Mouse (Mus musculus) heart, adult 8-10 months (tissue): ENCODE results near the gene Elp5. TPM values are rescaled to one million over a fixed set of nuclear protein-coding genes. Genes with fewer than 3 reads are reported as not detected.
"Not testable (repeated sequence)": the region's sequence is repeated elsewhere in the genome, so short reads cannot be mapped to it uniquely, and the experiment has no call there.

Experiments
- DNase-seq: peaks from one replicate; pipeline ENCODE4 v3.0.0; 2022; ENCODE audit warnings: low spot score
- microRNA-seq: library from miRNA; unstranded; fragments of <30 nt; microRNA quantifications from one replicate; pipeline ENCODE4 v1.2.0, GENCODE M21; 2022
- total RNA-seq, 4 experiments: library from RNA; stranded (reverse); gene quantifications; 2 replicates each; pipeline ENCODE4 v1.2.4; 2022

The Elp5 gene
- total RNA-seq, 4 experiments from 2014 or later: 41.7 to 57.3 (median 48.1) TPM

DNA sequence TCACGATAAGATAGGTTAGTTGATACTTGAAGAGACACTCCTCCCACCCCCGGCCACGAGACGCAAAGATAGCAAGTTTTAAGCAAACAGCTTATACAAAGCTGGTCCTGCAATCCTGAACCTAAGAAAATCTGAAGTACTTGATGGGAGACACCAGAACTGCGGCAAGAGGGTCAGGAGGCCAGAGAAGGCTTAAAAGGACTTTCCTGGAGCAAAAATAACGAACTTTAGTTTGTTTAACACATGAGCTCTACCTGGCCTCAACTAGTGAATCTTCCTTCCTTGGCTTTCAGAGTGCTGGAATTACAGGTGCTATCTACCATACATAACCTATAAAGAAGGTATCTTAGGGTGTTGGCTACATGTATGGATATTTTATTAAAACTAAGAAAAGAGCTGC is 47.6 kb downstream of the Elp5 start:
- DNase-seq: no peak

DNA sequence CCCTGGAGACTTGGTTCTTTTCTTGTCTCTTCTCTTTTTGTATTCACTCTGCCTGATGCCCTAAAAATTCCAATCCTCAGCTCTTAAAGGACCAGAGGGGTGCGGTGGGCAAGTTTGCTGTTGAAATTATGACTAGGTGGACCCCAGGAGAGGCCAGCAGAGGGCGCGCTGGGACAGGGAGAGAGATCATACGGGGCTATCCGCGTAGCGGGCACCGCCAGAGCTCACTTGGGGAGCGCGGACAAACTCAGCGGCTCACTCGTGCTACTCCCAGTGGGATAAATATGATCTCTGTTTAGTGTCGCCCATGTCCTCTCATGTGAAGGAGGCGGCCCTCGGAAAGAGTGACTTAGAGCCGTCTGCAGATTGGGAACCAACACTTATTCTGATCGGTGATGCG is 48.1 kb downstream of the Elp5 start:
- peak; percentile 91 for DNase-seq

DNA sequence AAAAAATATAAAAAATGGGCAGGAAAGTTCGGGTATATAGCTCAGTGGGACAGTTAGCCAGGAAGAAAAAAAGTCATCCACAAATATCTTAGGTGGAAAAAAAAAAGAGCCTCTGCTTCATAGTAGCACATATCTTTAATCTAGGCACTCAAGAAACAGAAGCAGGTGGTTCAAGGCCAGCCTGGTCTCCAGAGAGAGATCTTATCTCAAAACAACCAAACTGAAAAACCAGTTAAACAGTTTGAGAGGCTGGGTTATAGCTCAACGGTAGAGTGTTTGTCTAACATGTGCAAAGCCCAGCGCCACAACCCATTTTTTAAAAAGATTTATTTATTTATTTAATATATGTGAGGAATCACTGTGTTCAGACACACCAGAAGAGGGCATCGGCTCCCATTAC is 49.3 kb downstream of the Elp5 start:
- DNase-seq: no peak

DNA sequence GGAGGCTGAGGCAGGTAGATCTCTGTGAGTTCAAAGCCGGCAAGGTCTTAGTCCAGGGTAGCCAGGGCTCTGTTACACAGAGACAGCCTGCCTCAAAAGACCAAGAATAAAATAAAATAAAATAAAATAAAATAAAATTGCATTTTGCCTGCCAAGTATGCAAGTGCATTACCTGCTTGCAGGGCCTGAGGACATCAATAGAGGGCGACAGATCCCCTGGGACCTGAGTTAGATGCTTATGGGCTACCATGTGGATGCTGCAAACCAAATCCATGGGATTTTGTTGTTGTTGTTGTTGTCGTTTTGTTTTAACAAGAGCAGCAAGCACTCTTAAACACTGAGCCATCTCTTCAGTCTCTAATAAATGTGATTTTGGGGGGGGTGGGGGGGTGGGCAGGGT is 50.1 kb downstream of the Elp5 start:
- no peak for DNase-seq

DNA sequence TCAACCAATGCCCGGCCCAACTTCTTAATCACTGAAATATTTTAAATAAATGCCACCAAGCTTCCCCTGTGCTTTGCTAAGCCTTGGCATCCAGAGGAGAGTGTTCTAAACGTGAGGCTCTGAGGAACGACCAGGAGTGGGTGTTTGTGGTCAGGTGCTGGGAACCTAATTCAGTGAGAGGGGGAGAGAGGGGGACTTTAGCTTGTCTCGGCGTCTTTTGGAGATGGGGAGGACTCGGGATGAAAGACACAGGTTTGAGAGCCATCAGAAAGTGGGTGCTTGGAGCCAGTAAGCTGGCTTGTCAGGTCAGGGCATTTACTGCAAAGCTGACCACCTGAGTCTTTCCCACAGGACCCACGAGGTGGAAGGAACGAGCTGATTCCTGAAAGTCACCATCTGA is 50.5 kb downstream of the Elp5 start:
- DNase-seq: no peak

DNA sequence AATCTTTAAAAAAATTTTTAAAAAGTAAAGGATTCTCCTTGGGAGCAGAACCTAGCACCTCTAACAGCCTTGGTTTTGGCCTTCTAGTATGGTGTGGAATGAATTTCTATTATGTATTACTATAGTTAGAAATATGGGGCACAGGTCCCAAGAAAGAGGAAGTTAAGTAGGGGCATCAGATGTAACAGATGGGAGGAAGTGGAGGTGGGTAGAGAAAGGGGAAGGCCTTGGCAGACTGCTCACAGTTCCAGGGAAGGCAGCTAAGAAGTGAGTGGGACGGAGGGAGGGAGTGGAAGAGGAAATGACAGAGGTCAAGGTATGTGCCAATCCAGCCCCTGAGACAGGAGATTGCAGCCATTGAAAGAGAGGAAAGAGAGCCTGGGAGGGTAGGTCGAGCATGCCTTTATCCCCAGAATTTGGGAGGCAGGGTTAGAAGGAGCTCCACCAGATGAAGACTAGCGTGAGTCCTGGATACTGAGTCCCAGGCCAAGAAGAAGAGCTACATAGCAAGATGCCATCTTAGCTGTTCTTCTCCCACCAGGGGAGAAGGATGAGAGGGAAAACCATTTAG is 51.3 kb downstream of the Elp5 start:
- DNase-seq: no peak

DNA sequence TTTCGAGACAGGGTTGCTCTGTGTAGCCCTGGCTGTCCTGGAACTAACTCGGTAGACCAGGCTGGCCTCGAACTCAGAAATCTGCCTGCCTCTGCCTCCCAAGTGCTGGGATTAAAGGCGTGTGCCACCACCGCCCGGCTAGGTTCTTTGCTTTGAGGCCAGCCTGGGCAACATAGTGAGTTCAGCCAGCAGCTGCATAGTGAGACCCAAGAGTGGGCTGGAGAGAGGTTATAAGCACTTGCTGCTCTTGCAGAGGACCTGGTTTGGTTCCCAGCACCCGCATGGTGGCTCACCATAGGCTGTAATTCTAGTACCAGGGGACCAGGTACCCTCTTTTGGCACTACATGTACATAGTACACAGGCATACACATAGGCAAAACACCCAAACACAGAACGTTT is 52.1 kb downstream of the Elp5 start:
- DNase-seq: not testable (repeated sequence)

DNA sequence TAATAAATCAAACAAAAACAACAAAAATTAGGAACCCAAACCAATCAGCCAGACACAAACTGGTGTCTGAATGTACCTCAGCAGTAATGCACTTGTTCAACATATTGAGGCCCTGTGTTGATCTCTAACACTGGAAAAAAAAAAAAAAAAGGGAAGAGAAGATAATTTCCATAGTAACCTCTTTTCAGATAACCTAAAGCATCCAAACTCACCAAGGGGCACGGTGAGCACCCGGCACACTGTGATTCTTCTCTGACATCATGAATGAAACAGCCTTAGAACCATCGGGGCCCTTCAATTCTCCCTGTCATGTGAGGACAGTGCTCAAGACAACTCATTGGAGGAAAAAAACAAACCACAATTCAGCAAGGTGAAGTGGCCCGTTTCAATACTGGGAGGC is 52.6 kb downstream of the Elp5 start:
- DNase-seq: no peak

DNA sequence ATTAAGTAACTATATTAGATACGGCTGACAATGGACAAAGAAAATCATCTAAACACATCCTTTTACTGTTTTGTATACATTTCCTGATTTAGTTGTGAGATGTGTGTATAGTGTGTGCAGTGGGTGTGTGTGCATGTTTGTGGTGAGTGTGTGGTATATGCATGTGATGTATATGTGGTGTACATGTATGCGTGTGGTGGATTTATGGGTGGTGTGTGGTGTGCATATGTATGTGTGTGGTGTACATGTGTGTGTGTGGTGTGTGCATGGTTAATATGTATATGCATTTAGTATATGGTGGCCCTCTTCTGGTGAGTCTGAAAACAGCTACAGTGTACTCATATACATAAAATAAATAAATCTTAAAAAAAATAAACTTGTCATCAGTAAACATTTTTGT is 54.8 kb downstream of the Elp5 start:
- no peak for DNase-seq

DNA sequence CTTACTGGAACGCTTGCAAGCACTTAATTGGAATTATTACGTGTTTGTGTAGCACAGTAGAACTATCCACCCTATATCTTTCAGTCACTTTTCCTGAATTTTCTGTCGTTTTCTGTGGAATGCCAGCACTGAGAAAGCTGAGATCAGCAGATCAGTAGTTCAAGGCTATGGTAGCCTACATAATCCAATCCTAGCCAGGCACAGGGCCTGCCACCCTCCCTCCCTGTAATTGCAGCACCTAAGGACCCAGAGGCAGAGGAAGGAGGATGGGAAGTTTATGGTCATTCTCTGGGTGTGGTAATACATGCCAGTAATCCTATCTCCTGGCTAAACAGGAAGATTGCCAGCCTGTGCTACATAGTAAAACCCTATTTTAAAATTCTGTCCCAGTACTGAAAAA is 59.5 kb downstream of the Elp5 start:
- no peak for DNase-seq

DNA sequence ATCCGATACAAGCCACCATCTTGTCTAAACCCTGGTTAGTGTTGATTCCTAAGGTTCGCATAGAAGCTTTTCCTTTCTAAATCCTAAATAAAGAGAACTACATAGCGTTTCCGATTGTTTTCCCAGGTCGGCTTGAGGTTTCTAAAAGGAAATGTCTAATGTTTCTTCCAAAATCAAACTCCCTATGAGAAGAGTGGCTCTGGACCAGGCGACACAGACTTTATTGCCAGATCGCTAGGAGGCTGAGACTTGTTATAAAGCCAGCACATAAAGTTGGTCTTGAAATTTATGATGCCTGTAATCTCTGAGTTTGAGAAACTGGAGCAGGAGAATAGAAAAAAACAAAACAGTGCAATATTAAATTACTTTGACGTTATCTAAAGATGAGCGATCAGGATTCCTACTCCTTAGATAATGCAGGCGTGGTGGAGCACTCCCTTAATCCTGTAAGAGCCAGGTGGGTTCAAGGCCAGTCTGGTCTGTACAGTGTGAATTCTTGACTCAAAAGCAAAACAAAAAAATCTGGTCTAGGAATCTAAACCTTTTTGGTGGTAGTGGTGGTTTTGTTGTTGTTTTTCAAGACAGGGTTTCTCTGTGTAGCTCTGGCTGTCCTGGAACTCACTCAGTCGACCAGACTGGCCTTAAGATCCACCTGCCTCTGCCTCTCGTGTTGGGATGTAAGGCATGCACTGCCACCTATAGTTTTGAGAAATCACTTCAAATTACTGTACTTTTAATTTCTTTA is 60.1 kb downstream of the Elp5 start:
- no peak for DNase-seq

DNA sequence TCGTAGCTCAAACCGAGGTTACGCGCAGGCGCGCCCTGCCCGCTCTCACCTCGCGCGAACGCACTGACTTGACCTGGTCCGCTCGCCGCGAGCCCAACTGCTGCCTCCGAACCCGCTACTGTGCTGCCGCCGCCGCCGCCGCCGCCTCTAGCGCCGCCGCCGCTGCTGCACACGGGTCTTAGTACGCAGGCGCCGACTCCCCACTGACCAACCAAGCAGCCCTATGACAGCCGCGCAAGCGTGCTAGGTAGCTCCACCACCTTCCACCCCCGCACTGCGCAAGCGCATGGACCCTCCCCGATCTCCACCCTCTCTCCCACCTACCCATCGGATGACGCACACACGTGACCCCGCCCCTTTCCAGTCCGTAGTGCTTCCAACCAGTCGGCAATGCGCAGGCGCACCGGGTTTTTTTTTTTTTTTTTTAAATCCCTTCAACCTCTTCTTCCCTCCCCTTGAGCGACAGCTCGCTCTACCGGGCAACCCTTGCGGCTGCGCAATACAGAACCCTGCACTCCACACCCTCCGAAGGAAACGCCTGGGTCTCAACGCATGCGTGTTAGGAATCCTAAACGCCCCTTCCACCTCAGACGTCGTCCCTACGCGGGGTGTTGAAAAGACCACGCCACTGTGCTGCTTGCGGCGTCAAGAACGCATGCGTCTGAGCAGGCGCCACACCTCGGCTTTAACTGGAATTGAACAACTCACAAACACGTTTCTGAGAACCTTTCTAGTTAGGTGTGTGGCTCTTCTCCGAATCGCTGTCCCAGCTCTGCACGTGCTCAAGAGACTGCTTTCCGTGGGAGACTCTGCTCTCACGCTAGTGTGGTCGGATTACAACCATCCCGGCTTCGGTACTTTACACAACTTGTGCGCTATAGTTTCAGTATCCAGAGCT is 61.0 kb downstream of the Elp5 start, which contains the start of gene Eif5a:
TSS of gene Eif5a (minus strand) at position 845 of the 898 bp plus-strand sequence.
- DNase-seq: peak; percentile 100

DNA sequence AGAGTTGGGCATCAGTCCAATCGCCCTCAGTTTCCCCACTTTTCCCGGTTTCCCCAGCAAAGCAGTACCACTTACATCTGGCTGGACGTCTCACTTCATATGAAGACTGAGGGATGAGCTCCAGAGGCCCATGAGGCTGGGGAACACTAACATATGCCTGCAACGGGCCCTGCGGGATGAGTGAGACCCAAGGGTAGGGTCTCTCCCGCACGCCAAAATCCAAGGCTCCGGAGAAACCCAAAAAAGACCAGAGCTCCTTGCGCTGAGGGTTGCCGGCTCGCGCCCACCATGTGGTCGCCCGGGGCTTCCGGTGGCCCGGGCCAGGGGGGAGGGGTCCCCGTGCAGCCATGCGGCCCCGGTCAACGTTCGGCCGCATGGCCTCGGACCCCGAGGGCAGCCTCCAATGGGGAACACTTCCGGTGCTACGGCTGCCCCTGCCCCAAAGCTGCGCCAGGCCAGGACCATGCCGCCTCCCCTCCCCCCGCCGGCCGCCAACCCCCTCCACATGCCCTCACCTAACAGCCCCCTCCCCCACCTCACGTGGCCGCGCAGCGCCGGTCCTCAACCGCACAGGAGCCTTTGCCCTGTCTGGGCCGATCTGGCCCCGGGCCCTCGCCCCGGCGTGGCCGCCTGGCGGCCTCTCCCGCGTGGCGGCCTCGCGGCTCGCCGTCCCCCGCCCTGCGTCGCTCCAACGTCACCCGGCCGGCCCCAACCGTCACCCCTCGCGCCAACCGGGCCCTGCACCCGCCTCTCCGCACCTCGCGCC is 61.9 kb downstream of the Elp5 start:
- no peak for DNase-seq

DNA sequence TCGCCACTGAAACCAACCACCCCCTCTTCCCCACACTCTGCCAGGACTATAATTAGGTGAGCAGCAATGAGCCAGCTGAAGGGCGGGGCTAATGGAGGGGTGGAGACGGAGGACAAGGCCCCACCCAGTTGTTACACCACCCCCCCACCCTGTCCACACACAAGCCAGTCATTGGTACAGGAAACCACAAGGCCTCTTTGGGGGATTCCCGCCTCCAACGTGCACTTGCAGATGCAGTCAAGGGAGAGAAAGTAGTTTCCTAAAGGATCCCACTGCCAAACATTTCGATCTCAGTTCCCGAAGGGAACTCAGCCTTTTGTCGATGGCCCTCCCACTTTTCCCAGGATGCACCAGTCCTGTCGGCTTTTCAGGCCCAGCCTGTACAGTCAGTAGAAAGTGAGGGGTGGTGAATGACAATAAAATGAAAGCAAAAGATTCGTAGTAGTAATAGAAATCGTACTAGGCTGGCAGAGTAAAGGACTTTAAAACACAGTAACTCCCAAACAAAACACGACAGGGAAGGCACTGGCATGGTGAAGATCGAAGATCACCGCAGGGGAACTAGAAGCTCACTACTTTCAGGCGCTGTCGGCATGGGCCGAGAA is 62.6 kb downstream of the Elp5 start:
- DNase-seq: peak; percentile 85

DNA sequence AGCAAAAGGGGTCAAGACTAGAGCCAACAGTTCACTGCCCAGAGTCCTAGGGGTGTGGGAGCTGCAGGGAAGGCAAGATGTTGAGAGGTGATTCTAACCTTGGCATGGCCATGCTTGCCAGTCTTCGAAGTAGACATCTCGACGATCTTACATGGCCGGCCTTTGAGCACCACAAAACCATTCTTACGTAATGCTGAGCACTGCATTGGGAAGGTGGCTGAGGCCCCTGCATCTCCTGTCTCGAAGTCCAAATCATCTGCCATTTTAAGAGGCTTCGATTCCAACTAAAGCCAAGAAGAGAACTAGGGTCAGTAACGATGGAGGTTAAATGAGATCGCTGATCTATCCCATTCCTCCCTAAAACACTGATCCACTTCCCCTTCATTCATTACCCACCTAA is 63.3 kb downstream of the Elp5 start:
- DNase-seq: no peak

Small RNA genes lying within 50 kb of the gene (microRNA-seq; reads per million reads assigned to microRNA genes)
- gene Gm44349: not detected
- gene Mir324: 956 reads per million, percentile 82 among the genes with 10 or more reads in this experiment

Other genes starting within 250 kb of the Elp5 start
- gene Polr2a, start 223.9 kb downstream of the Elp5 start, total RNA-seq: 10 to 100 TPM; 28.5 to 35.7 (median 32.9) TPM
- gene Slc35g3, start 220.5 kb downstream of the Elp5 start, total RNA-seq: not detected
- gene Zbtb4, start 216.6 kb downstream of the Elp5 start, total RNA-seq: 10 to 100 TPM; 43.7 to 52.4 (median 49.3) TPM
- 1 to 10 TPM; 2.2 to 4.3 (median 3.8) TPM for gene Chrnb1, start 186.6 kb downstream of the Elp5 start, total RNA-seq
- gene Fgf11, start 180.7 kb downstream of the Elp5 start, total RNA-seq: 1 to 10 TPM; 2.1 to 3.3 (median 2.6) TPM
- under 1 TPM; 0.14 to 0.57 (median 0.31) TPM for gene Tmem102, start 176.9 kb downstream of the Elp5 start, total RNA-seq
- gene Gm39566, start 167.2 kb downstream of the Elp5 start, total RNA-seq: not detected
- not detected for gene Spem2, start 164.1 kb downstream of the Elp5 start, total RNA-seq
- not detected for gene Spem1, start 160.3 kb downstream of the Elp5 start, total RNA-seq
- gene Nlgn2, start 144.7 kb downstream of the Elp5 start, total RNA-seq: 1 to 10 TPM; 3.1 to 6.9 (median 4.3) TPM
- gene Tmem256, start 144.0 kb downstream of the Elp5 start, total RNA-seq: 100 to 1,000 TPM; 193 to 338 (median 283) TPM
- gene Plscr3, start 136.1 kb downstream of the Elp5 start, total RNA-seq: 10 to 100 TPM; 20.7 to 25.3 (median 21.7) TPM
- under 1 TPM in 1 of 4 experiments, not detected in 3; 0.23 TPM for gene Tnk1, start 123.8 kb downstream of the Elp5 start, total RNA-seq
- gene Tmem95, start 104.5 kb downstream of the Elp5 start, total RNA-seq: not detected
- 1 to 10 TPM; 2.0 to 2.6 (median 2.4) TPM for gene Kctd11, start 101.1 kb downstream of the Elp5 start, total RNA-seq
- 1 to 10 TPM in 2 of 4 experiments, under 1 TPM in 2; 0.16 to 1.1 (median 0.83) TPM for gene Acap1, start 87.0 kb downstream of the Elp5 start, total RNA-seq
- under 1 TPM; 0.43 to 0.81 (median 0.60) TPM for gene 2810408A11Rik, start 81.5 kb downstream of the Elp5 start, total RNA-seq
- gene Neurl4, start 81.4 kb downstream of the Elp5 start, total RNA-seq: 10 to 100 TPM; 38.0 to 50.9 (median 43.4) TPM
- 10 to 100 TPM; 23.2 to 32.1 (median 27.7) TPM for gene Gps2, start 68.6 kb downstream of the Elp5 start, total RNA-seq
- gene Eif5a, start 60.6 kb downstream of the Elp5 start, total RNA-seq: 100 to 1,000 TPM; 410 to 451 (median 437) TPM
- 10 to 100 TPM; 13.8 to 32.7 (median 24.3) TPM for gene Ybx2, start 46.7 kb downstream of the Elp5 start, total RNA-seq
- 100 to 1,000 TPM; 435 to 503 (median 470) TPM for gene Slc2a4, start 34.3 kb downstream of the Elp5 start, total RNA-seq
- 1 to 10 TPM in 1 of 4 experiments, not detected in 3; 1.1 TPM for gene Cldn7, start 17.7 kb downstream of the Elp5 start, total RNA-seq
- gene Ctdnep1, start 1.4 kb downstream of the Elp5 start, total RNA-seq: 100 to 1,000 TPM; 144 to 172 (median 168) TPM
- gene Gabarap, start 8.6 kb upstream of the Elp5 start, total RNA-seq: 100 to 1,000 TPM; 287 to 342 (median 325) TPM
- gene Phf23, start 13.3 kb upstream of the Elp5 start, total RNA-seq: 10 to 100 TPM; 21.0 to 24.9 (median 23.6) TPM
- 1 to 10 TPM; 4.0 to 6.4 (median 5.1) TPM for gene Dvl2, start 18.1 kb upstream of the Elp5 start, total RNA-seq
- gene Acadvl, start 32.9 kb upstream of the Elp5 start, total RNA-seq: 1,000 to 10,000 TPM; 1,233 to 1,415 (median 1,285) TPM
- 1 to 10 TPM; 3.9 to 6.3 (median 5.2) TPM for gene Dlg4, start 34.4 kb upstream of the Elp5 start, total RNA-seq
- gene Asgr1, start 71.6 kb upstream of the Elp5 start, total RNA-seq: not detected
- gene Asgr2, start 110.1 kb upstream of the Elp5 start, total RNA-seq: under 1 TPM in 1 of 4 experiments, not detected in 3; 0.34 TPM
- gene Mgl2, start 147.8 kb upstream of the Elp5 start, total RNA-seq: 1 to 10 TPM; 2.6 to 4.5 (median 3.2) TPM
- 1 to 10 TPM; 1.7 to 4.2 (median 3.2) TPM for gene Clec10a, start 173.7 kb upstream of the Elp5 start, total RNA-seq
- 1 to 10 TPM in 1 of 4 experiments, under 1 TPM in 3; 0.38 to 2.8 (median 0.68) TPM for gene Slc16a11, start 230.2 kb upstream of the Elp5 start, total RNA-seq
- 1 to 10 TPM; 2.5 to 3.6 (median 3.4) TPM for gene Slc16a13, start 238.5 kb upstream of the Elp5 start, total RNA-seq
- gene Bcl6b, start 247.3 kb upstream of the Elp5 start, total RNA-seq: 10 to 100 TPM in 3 of 4 experiments, 1 to 10 TPM in 1; 5.9 to 22.0 (median 17.3) TPM